Mouse (Mus musculus) embryo, embryonic 10.5 days (tissue): ENCODE results near the gene Dgkg.

Experiments used
- DNase-seq: peaks from one replicate; pipeline ENCODE4 v3.0.0-alpha.2; 2015; ENCODE audit warnings: low spot score

Gene Dgkg

GRCm38 (mm10) chr16:22596394-22596793 lies 60.6 kb downstream of the Dgkg start:
- DNase-seq = no peak

DNA sequence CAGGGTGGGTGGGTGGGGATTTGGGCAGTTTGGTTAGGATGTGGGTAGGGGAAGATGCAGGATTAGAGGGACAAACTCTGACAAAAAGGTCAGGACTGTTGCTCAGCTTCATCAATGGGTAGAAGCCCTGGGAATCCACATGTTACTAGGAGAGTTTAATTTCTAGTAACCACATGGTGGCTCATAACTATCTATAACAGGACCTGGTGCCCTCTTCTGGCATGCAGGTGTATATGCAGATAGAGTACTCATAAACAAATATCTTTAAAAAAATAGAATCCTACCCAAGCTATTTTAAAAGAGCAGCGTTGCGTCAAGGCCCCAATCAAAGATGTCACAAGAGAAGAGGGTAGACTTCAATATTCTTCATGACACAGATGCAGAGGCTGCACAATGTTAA lies 63.1 kb downstream of the Dgkg start:
- no peak for DNase-seq

- DNase-seq = no peak
Observed at GRCm38 (mm10) chr16:22589619-22590018, 67.4 kb downstream of the Dgkg start.

- DNase-seq = no peak
Observed at GRCm38 (mm10) chr16:22586151-22586836, 70.7 kb downstream of the Dgkg start.

GRCm38 (mm10) chr16:22585523-22585922 lies 71.5 kb downstream of the Dgkg start:
- DNase-seq = no peak

GRCm38 (mm10) chr16:22583401-22583800 lies 73.6 kb downstream of the Dgkg start:
- DNase-seq = no peak

GRCm38 (mm10) chr16:22582173-22582929 lies 74.7 kb downstream of the Dgkg start:
- no peak for DNase-seq

DNA sequence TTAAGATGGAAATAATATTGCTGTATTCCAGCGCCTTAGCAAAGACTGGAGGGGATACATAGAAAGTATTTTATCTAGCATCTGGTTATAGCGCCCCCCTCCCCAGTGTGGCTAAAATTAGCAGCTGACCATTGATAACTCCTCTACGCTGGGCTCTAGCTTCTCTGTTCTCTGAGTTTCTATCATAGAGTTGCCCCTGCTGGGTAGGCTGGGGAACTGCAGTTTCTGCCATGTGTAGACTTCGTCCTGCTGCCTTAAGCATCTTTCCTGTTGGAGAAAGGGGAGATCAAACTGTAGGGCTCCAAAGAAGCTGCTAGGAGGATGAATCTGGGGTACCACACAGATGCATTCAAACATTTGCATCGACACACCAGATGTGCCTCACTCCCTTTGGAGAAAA lies 76.9 kb downstream of the Dgkg start:
- peak; percentile 60 for DNase-seq

DNA sequence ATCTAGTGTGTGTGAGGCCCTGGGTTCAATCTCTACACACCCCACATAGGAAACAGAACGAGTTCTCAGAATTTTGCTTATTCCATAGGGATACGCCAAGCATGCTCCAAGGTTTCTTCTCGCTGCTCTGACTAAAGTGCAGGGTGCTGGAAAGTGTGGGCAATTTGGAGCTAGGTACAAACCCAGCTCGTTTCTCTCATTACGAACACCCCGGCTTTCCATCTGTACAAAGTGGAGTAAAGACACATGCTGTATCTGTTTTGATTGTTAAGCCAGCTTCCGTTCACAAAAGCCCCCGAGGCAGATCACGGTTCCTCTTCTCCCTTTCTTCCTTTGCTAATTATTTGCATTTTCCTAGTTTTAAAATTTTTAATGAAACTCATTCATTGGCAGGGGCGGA lies 78.1 kb downstream of the Dgkg start:
- DNase-seq = no peak

- no peak for DNase-seq
Observed at GRCm38 (mm10) chr16:22577656-22578055, 79.4 kb downstream of the Dgkg start.

DNA sequence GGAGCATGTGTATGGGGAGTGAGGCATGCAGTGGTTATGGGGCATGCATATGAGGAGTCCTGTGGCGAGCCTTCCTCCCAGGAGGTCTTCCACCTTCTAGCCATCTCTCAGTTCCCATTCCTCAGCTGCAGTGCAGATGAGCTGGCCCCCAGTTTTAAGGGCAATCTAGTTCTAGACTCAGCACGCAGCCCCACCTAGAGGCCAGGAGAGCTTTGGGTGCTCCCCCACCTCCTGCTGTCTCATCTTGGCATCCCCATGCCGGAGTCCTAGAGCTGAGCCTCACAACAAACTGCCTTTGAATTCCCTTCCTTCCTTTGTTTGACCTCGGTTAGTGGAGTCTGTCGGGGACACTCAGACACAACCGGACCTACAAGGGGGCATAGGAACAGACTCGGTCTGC lies 82.9 kb downstream of the Dgkg start:
- no peak for DNase-seq

DNA sequence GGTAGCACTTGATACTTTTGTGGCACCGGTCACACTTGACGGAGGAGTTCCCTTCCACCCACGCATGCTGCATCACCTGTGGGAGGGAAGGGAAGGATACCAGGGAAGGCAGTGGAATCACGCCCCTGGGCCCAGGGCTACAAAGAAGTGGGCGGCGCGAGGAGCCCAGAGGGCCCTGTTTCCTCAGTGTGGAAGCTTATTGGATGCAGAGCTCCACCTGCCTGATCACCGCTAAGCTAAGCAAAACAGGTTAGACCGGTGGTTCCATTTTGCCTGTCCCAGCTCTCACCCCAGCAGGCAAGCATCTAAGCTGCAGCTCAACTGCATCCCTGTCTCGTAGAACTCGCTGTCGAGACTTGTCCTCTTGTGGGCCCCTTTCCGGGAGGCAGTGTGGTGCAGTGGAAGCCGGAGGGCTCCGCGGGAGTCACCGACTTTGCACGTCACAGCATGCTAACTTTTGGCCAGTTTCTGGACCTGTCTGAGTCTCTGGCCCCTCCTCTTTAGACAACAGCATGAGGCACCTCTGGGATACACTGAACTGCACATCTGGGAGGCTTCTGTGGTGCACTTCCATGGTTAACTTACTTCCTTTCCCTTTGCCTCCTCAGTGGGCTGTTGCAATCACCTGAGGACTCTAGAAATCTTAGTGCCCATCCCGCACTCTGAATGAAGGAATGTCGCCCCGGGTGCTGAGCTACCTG lies 84.2 kb downstream of the Dgkg start:
- peak; percentile 27 for DNase-seq

- no peak for DNase-seq
Observed at GRCm38 (mm10) chr16:22564907-22565272, 92.1 kb downstream of the Dgkg start.

DNA sequence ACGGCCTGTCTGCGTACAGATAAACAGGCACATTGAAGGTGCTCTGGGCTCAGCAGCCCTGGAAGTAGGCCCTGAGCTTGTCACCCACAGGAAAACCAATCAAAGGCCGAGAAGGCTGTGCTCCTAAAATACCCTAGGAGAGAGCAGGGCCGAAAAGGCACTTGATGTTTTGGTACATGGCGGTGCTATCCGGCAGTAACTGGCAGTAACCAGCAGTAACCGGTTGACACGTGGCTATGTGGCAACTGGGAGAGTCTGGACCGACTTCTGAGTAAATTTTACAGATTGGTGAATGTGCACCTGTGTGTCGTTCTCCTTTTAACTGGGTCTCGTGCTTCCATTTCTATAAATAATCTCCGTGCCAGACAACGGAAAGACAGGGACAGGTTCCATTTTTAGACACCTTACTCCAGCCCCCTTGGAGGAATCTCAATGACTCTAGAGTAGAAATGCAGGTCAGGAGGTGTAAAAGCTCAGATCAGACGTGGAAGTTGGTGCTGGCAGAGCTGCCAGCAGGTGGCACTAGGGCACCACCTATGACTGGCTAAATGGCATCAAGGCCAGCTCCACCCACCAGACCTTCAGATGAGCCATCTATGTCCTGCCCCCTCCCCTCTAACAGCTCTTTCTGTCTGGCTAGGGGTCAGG lies 92.6 kb downstream of the Dgkg start:
- peak; percentile 83 for DNase-seq

- no peak for DNase-seq
Observed at GRCm38 (mm10) chr16:22563594-22563993, 93.4 kb downstream of the Dgkg start.

DNA sequence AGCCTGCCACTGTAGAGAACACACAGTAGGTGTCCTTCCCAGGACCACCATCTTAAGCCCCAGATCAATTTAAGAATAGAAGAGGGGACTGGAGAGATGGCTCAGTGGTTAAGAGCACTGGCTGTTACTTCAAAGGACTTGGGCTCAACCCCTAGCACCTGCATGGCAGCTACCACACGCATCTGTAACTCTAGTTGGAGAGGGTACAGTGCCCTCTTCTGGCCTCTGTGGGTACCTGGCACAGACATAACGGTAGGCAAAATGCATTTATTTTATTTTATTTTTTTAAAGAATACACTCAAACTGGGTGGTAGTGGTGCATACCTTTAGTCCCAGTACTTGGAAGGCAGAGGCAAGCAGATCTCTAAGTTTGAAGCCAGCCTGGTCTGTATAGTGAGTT lies 102.0 kb downstream of the Dgkg start:
- DNase-seq = peak; percentile 56

DNA sequence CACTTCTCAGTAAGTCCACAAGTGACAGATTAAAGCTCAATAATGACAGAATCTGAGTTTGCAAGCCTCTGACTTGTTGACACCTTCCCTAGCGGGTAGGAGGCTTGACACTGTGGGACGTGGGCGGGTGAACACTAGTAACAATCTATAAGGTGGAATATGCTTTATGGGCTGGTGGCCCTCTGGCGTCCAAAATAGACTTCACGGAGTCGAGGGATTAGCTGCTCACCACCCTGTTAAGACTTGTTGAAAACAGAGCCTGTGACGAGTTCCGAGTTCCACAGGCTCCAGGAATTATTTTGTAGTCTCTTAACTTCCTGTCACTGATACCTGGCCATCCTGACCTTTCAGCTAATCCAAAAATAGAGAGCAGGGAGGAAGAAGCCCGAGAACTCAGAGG lies 104.7 kb downstream of the Dgkg start:
- DNase-seq = no peak

GRCm38 (mm10) chr16:22551231-22552000 lies 105.6 kb downstream of the Dgkg start:
- no peak for DNase-seq

DNA sequence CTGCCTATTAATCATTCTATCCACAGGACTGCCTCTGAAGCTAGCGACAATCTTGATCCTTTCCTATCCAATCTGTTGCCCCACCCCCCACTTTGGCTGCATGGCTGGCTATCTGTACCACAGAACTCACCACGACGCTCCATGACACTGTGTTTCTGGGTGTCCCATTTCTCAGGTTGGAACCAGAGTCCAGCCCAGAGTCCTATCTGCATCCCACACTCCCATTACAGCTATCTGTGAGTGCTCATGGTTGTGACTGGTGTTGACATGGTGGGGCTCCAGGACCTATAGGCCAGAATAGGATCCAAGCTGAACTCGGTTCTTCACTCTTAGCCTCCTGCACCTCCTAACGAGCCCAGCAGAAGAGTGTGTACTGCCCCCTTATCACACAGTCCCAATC lies 107.7 kb downstream of the Dgkg start:
- DNase-seq = no peak

DNA sequence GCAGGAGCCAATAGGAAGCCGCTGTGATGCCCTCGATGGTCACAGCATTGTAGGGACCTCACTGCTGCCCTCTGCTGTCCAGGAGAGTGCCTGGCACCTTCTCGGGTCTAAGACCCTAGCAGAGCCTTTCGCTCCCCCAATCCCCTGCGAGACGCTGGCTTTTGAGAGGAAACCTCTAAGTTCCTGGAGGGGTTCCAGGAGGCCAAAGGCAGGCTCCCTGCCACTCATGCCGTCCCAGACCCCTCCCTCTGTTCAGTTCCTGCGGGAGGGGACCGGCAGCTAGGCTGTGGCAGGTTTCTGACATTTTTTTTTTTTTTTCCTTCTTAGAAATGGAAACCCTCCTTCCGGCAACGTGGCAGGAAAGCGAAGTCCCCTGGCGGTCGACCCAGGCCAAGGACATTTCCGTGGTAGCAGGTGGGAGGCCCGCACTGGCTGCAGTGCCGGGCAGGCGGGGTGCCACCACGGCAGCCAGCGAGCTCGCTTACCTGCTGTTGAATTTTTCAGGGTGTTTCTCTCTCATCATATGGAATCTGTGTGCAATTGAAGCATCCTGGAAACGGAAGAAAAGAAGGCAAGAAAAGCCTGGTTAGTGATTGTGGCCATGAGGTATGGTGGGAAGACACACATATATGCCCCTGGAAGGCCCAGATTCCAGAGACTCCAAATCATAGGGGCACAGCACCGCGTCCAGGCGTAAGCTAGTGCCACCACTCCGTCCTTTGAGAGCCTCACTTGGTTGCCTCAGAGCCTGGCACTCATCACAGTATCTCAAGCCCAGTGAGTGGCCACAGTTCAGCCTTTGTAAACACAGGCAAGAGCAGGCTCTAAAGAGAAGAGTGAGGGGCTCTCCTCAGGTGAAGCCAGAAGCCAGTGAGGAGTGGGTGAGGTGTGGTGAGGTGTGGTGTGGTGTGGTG lies 108.6 kb downstream of the Dgkg start:
- DNase-seq = peak; percentile 97

DNA sequence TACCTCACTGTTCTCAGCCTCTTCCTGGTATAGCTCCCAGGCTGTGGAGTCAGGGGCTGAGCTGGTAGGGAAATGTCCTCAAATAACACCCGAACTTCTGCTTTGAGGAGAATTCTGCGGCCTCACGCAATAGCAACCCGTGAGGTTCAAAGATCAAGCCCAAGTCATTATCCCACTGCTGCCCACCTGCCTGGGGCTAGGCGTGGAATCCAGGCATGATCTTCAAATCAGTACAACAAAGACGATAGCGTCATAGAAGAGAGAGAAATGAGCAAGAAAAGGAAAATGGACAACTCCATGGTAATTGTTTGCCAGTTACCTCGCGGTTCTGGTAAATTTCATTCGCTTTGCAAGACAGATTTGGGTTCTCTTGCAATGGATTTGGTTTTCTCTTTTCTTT lies 109.3 kb downstream of the Dgkg start:
- no peak for DNase-seq
